Mouse (Mus musculus): ENCODE measurements around the gene Ffar2.
"Not testable (repeated sequence)": the region's sequence is repeated elsewhere in the genome, so short reads cannot be mapped to it uniquely, and the experiment has no call there.

The Ffar2 gene

DNA sequence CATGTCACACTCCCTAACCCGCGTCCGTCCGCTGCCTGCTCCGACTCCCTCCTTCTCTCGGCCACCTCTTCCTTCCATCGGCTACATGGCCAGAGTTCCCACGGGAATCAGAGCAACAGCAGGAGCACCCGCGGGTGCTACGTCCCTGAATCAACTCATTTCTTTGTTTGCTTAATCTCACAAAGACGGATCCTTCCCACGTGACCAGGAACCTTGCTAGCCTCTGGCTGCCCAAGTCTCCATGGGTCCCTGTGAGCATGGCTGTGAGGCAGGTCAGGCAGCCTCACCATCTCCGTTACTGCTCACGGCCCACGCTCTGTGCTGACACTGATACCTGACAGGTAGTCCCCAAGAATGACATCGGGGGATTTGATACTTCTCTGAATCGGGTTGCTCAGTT lies at the start of gene Ffar2:
Gene Ffar2, minus strand, starts transcription at position 101 of the 400 bp plus-strand sequence.
- DNase-seq (ENCODE audit: low read depth, low spot score): no peak

DNA sequence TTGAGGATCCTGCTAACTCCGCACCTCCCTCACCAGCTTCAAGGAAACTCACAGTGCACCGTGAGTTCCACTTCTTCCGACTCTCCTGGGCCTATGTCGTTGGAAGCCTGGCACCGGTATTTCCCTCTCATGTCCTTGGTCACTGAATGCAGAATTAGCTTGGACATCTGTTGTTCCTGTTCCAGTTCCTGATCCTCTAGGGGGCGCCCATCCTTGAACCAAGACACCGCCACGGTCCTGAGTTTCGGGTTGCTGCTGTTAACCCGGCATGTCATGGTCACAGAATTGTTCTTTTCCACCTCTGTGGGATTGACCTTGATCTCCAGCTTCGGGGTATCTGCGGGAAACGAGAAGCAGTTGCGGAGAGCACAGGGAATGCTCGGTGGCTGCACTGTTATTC lies 49.5 kb upstream of the Ffar2 start:
- DNase-seq (ENCODE audit: low read depth, low spot score): no peak

DNA sequence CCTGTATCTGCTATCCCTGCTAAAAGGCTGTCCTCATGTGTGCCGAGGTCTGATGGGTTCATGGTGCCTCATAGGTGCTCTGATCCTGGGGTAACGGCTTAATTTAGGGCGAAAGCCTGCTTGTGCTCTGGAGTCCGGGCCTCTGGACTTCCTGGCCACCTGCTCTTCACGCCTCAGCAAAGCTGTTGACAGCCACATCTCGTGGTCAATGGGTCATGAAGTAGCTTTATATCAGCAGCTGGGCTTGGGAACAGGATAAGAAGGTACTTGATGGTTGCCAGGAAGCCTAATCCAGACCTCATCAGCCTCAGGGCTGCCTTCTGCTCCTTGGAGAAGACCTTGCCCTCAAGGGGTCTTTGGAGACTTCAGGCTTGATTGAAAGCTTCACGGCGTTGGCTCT lies 39.8 kb upstream of the Ffar2 start:
- DNase-seq (ENCODE audit: low read depth, low spot score): peak; percentile 85

DNA sequence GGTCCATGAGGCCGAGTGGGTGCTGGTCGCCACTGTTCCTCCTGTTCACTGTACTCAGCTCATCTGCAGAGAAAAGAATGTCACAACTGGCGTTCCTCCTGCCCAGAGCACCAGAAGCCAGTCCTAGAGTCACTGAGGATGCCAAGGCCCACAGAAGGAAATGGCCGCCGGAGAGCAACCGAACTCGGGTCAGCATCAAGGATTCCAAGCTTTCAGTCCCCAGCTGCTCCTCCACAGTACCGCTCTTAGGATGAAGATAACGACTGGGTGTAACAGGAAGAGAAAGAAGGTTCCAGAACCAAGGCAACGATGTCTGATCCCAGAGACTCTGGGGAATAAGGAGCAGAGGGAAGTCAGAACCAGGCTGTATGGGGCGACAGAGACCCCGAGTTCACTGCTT lies 37.9 kb upstream of the Ffar2 start, which contains the start of gene Ffar1:
Gene Ffar1, minus strand, starts transcription at position 101 of the 400 bp plus-strand sequence.
- no peak for DNase-seq (ENCODE audit: low read depth, low spot score)

DNA sequence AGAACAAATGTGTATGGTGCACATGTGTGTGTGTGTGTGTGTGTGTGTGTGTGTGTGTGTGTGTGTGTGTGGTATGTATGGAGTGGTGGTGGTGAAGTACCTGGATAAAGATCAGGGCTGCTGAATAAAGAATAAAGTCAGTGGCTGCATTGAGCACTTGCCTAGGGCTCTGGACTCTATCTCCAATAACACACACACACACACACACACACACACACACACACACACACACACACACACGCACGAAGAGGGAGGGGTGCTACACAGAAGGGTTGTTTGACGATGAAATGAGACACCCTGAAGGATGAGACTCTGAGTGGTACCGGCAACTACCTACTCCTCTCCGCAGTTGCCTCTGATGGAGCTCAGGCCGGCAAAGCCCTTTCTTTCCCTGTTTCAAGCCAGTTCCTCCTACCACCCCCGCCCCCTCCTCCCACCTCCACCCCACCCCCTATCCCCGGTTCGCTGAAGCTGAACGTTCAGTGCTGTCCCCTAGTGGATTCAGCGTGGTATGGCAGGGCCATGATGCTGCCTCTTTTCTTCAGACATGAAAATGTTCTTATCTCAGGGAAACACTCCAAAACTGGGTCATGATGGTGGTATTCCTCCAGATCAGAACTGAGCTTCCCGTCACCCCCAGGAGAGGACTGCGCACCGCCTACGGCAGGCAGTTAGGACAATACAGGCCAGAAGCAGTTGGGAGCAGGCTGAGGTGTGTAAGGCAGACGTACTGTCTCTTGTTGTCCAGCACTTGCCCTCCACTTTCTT lies 36.2 kb upstream of the Ffar2 start:
- peak; percentile 56 for DNase-seq (ENCODE audit: low read depth, low spot score)

DNA sequence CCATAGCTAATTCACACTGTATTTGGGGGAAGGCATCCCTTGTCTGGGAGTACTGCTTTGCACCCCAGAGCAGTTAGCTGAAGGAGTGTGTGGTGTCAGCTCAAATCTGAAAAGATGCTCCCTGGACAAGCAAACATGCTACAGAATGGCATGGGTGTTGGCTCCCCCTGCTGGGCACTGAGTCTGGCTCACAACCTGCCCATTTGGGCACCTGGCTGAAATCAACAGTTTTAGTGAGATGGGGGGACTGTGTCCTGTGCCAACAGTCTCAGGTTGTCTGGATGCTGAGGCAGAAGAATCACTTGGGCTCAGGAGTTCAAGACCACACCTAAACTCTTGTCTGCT lies 35.7 kb upstream of the Ffar2 start:
- DNase-seq (ENCODE audit: low read depth, low spot score): peak; percentile 90

DNA sequence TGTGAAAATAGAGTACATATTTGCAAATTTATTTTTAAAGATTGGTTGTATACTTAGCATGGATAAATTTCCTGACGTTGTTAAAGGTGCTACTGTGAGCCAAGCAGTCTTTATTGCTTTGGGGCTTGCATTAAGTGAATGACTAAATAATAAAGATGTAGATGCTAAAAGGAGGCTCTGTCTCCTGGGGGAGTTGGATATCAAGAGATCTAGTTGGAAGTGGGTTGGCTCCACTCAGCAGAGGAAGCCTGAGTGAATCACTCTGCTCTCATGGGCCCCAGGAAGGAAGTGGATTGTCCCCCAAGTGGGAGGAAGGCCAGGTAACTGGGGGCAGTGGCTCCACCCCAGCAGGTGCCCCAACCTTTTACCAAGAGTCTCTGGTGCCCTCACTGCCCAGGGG lies 34.2 kb upstream of the Ffar2 start:
- peak; percentile 66 for DNase-seq (ENCODE audit: low read depth, low spot score)

DNA sequence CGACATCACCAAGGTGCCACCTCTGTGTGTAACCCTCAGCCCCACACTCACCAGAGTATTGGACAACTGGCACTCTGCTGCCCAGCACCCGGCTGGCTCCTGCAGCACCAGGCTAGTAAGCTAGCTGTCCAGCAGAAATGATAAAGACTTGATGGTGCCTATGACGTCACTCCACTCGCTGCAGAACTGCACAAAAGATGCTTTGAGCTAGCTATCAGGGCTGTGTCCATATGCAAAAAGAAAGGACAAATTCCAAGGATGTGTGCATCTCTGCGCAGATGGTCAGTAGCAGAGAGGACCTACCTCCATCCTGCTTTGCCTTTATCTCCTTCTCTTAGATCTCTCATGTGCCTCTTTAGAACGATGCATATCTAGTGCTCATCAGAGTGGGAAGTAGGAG lies 32.5 kb upstream of the Ffar2 start, which contains the start of gene Ffar3:
Gene Ffar3, minus strand, starts transcription at position 101 of the 400 bp plus-strand sequence.
- DNase-seq (ENCODE audit: low read depth, low spot score): no peak

GRCm38 (mm10) chr7:30851421-30851820 lies 27.8 kb upstream of the Ffar2 start:
- DNase-seq (ENCODE audit: low read depth, low spot score): no peak

DNA sequence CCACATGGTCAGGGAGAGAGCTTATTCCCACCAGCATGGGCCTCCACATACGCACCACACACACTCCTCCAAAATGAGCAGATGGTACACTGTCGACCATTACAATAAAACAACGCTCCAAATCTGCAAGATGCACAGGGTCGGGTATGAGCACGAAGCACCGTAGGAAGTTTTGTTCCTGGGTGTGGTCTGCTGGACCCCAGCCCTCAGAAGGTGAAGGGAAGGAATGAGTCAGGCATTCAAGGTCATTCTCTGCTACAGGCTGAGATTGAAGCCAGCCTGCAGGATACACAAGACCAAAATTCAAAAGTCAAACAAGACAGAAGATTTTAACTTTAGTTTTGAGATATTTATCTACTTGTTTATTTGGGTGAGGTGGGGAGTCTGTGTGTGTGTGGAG lies 24.4 kb upstream of the Ffar2 start:
- DNase-seq (ENCODE audit: low read depth, low spot score): no peak

DNA sequence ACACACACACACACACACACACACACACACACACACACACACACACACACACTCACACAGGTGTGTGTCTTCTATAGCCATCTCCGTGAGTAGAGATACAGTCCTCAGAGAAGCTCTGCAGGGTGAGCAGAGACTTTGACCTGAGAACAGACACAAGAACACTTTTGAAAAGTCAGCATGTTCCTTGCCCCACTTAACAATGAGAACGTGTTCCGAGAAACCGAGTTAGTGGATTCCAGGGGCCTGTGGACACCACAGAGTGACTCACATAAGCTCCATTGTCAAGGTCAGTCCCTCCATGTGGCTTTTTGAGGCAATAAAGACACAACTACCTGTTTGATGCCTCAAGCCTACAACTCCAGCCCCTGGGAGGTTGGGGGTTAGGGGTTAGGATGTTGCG lies 23.8 kb upstream of the Ffar2 start:
- DNase-seq (ENCODE audit: low read depth, low spot score): no peak

GRCm38 (mm10) chr7:30846505-30847053 lies 23.0 kb upstream of the Ffar2 start:
- no peak for DNase-seq (ENCODE audit: low read depth, low spot score)

DNA sequence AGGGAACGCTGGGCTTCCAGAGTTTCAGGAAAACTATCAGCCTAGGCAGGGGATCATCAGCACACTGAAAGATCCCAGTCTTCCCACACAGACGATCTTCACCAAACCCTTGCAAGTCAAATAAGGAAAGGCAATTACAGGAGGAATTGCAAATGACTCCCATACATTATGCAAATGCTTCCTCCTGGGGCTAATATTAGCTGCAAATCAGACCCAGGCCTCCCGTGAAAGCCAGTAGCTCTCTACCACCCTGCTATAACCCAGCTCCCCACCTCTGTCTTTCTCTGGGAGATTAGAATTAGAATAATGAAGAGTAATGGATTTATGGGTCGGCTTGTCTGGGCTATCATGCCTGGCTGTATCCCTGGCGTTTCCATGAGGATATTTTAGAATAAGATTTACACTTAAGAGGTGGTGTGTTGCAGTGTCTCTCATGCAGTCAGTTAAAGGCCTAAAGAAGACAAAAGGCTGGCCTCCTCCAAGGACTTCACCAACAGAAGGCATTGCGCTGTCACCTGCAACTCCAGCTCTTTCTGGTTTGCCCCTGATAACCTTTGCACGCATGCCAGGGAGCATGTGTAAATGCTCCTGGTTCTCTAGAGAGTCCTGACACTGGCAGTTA lies 21.2 kb upstream of the Ffar2 start:
- no peak for DNase-seq (ENCODE audit: low read depth, low spot score)

DNA sequence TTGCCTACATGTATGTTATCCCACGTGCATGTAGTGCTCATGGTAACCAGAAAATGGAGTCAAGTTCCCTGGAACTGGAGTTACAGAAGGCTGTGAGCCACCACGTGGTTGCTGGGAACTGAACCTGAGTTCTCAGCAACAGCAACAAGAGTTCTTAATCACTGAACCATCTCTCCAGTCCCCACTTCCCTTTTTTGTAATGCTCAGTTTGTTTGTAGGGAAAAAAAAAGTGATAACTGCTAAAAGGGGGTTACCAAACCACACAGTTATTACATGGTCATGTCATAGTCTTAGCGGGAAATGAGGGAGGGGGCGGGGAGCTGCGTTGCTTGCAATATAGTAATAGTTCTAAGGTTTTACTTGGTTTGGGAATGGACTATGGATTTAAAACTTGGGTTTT lies 18.5 kb upstream of the Ffar2 start:
- peak; percentile 90 for DNase-seq (ENCODE audit: low read depth, low spot score)

- no peak for DNase-seq (ENCODE audit: low read depth, low spot score)
These were observed 17.8 kb upstream of the Ffar2 start for GRCm38 (mm10) chr7:30841379-30841778.

- no peak for DNase-seq (ENCODE audit: low read depth, low spot score)
These were observed 16.7 kb upstream of the Ffar2 start for GRCm38 (mm10) chr7:30840306-30840705.

GRCm38 (mm10) chr7:30837277-30837676 lies 13.7 kb upstream of the Ffar2 start:
- no peak for DNase-seq (ENCODE audit: low read depth, low spot score)

DNA sequence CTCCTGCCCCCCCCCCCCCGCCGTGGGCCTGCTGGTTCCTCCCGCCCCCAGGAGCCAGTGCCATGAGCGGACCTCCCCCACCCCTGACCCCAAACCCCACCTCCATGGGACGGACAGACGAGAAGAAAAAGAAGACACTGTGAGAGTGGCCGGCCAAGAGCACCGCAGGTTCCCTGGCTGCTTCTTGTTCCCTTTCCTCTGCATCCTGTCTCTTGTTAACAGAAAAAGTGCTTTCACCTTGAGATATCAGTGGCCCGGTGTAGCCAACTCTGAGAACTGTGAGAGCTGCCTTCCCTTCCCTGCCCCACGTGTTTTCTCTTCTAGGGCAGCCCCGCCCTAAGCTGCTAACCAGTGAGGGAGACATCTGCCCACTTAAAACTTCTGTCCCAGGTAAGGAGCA lies 9.1 kb upstream of the Ffar2 start:
- DNase-seq (ENCODE audit: low read depth, low spot score): peak; percentile 63

DNA sequence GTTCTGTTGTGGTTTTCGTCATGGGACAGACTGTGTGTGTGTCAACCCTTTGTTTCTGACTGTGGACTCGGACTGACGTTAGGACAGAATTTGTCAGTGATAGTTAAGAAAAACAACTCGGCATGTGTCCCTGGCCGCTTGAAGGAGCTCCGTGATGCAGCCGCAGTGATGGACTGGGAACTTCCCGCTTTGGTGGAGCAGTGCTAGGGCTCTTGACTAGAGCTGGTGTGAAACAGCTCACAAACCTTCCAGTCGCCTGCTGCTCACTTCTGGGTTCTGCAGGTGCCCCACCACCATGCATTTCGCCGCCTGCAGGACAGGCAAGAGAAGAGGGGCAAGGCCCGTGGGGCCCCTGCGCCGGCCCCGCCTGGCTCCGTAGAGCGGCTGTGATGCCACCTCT lies 8.7 kb upstream of the Ffar2 start:
- DNase-seq (ENCODE audit: low read depth, low spot score): peak; percentile 79

GRCm38 (mm10) chr7:30829428-30829827 lies 5.9 kb upstream of the Ffar2 start:
- no peak for DNase-seq (ENCODE audit: low read depth, low spot score)

- DNase-seq (ENCODE audit: low read depth, low spot score): not testable (repeated sequence)
These were observed 5.3 kb upstream of the Ffar2 start for GRCm38 (mm10) chr7:30828871-30829270.

- no peak for DNase-seq (ENCODE audit: low read depth, low spot score)
These were observed 3.1 kb upstream of the Ffar2 start for GRCm38 (mm10) chr7:30826660-30827059.

DNA sequence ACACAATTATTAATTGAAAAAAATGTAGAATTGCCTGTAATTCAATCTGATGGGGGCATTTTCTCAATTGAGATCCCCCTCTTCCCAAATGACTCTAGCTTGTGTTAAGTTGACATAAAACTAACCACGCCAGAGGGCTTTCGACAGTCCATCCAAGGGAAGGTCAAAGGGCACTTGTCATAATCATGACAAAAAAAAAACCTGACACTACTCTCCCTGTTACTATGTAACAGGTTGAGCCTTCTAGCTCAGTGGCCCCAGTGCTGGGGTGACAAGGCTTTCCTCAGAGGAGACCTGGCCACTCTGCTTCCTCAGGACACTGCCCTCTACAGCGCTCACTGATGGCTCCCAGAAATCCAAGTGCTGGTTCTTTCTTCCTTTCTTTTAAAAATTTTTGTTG lies 731 bp upstream of the Ffar2 start:
- DNase-seq (ENCODE audit: low read depth, low spot score): no peak

All from A20 (cell line).